Mouse (Mus musculus) liver, embryonic 11.5 days (tissue): Measurements from ENCODE around the gene Kat7. TPM values are rescaled to one million over a fixed set of nuclear protein-coding genes. Genes with fewer than 3 reads are reported as not detected.

Source experiments
- ATAC-seq: fragments of 200-750 bp; cut with Nextera tagmentation; replicated peaks from 2 replicates; pipeline ENCODE4 v1.8.0; 2017; ENCODE audit warnings: moderate number of reproducible peaks, mild to moderate bottlenecking, moderate TSS enrichment, moderate library complexity; ENCODE audit not compliant: low FRiP score
- DNase-seq: peaks from one replicate; pipeline ENCODE4 v3.0.0-alpha.2; 2017; ENCODE audit warnings: low spot score
- H3K27ac ChIP-seq: fragments of 300-500 bp; sonication (generic); 2 replicates; pipeline ENCODE4 v1.5.1; 2014; ENCODE audit warnings: mild to moderate bottlenecking, low read depth, low read length, control low read depth
- H3K27me3 ChIP-seq: fragments of 300-500 bp; sonication (generic); replicated peaks from 2 replicates; pipeline ENCODE4 v1.6.1; 2014; ENCODE audit warnings: low read length, mixed read lengths; ENCODE audit not compliant: control insufficient read depth, insufficient read depth
- H3K36me3 ChIP-seq: fragments of 300-500 bp; sonication (generic); 2 replicates; pipeline ENCODE4 v1.6.1; 2014; ENCODE audit warnings: mild to moderate bottlenecking, low read length, moderate library complexity, mixed read lengths; ENCODE audit not compliant: control insufficient read depth, insufficient read depth
- H3K4me1 ChIP-seq: fragments of 300-500 bp; sonication (generic); replicated peaks from 2 replicates; pipeline ENCODE4 v1.6.1; 2014; ENCODE audit warnings: low read length, mixed read lengths; ENCODE audit not compliant: control insufficient read depth, insufficient read depth
- H3K4me2 ChIP-seq: fragments of 300-500 bp; sonication (generic); 2 replicates; pipeline ENCODE4 v1.6.1; 2014; ENCODE audit warnings: mild to moderate bottlenecking, control low read depth, moderate library complexity
- H3K4me3 ChIP-seq: fragments of 300-500 bp; sonication (generic); 2 replicates; pipeline ENCODE4 v1.5.1; 2014; ENCODE audit warnings: low read depth, low read length, control low read depth
- H3K9ac ChIP-seq: fragments of 300-500 bp; sonication (generic); 2 replicates; pipeline ENCODE4 v1.6.1; 2014; ENCODE audit warnings: low read depth, low read length, control low read depth
- H3K9me3 ChIP-seq: fragments of 300-500 bp; sonication (generic); 2 replicates; pipeline ENCODE4 v1.6.1; 2016; ENCODE audit warnings: low read length, inconsistent platforms, mixed read lengths; ENCODE audit not compliant: control insufficient read depth
- WGBS: fragments of 180-500 bp; shearing (Covaris S2); extraction: QIAGEN DNeasy Blood & Tissue Kit; methylation state at CpG from one replicate; pipeline ENCODE4 v1.1.7; 2014; 5-methylcytosine and 5-hydroxymethylcytosine counted together
- polyA plus RNA-seq: library from polyadenylated mRNA; unstranded; fragments of >200 nt; fragmentation: Nextera tagmentation; extraction: Ambion mirVana; gene quantifications from 2 replicates; pipeline ENCODE4 v1.2.1, GENCODE M21; 2014

Gene Kat7
- polyA plus RNA-seq, 1 experiment from 2014 or later, result 65.4 TPM

- Histone ChIP-seq H3K4me2 (no peak within 1 kb of the TSS), H3K27me3 (no peaks in the 10 kb centered on the region), H3K4me3 (no peak within 1 kb of the TSS), H3K4me1 (peaks cover 6% of the 10 kb centered on the region; the same call in 1 of the 2 replicates), H3K27ac (no peak within 1 kb of the TSS), H3K9ac (no peak within 1 kb of the TSS), H3K36me3 (no peaks in the 10 kb centered on the region), H3K9me3 (no peaks in the 10 kb centered on the region)
- DNase-seq (no peak), ATAC-seq (no peak)
- 40% methylated on average over 5 of the region's 5 CpGs for WGBS
These were observed 48.8 kb downstream of the Kat7 start, which contains the start of gene Tac4 for GRCm38 (mm10) chr11:95261178-95261751. Tac4 (plus strand) TSS chr11:95261529.

DNA sequence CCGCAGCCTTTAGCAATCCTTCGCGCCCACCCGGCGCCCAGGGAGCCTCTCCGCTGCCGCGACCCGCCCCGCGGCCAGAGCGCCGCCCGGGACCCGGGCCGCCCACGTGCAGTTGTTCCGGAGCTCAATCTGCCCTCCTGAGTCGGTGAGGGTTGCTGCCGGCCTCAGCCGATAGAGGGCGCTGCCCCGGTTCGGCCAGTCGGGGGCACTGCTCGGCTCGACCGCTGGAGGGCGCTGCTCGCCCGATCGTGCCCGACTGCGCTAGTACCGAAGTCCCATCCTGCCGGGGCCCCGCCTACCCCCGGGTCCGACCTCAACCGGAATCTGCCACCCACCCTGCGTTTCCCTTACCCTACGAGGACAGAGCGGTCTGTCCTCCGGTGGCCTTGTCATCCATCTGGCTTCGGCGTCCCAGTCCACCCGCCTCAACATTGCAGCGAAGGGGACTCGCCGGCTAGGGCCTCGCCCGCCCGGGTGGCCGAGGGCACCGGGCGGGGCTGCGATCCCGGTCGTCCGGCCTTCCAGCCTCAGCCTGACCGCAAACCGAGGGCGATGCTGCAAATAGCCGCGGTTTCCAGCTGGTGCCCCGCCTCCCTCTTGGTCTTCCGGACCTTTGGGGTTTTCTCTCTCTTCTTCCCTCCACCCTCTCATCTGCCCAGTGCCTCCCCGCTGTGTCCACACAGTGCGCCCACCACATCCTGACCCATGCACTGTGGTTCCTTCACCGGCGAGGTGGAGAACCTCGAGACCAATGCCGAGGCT is 50.8 kb downstream of the Kat7 start:
- WGBS, result under 1% methylated on average over 71 of the region's 73 CpGs
- peak overlapping the region; percentile 98 for H3K4me2 ChIP-seq
- peak; percentile 76 for ATAC-seq
- H3K27ac ChIP-seq, result peak overlapping the region; percentile 67
- peak overlapping the region; percentile 85 for H3K9ac ChIP-seq
- peaks cover 6% of the 10 kb centered on the region; the same call in 1 of the 2 replicates for H3K4me1 ChIP-seq
- no peaks in the 10 kb centered on the region for H3K27me3 ChIP-seq
- peak; percentile 95 for DNase-seq
- no peaks in the 10 kb centered on the region for H3K9me3 ChIP-seq
- H3K36me3 ChIP-seq, result no peaks in the 10 kb centered on the region
- H3K4me3 ChIP-seq, result peak overlapping the region; percentile 64

GRCm38 (mm10) chr11:95258490-95258889 is 51.6 kb downstream of the Kat7 start:
- H3K36me3 ChIP-seq, result no peaks in the 10 kb centered on the region
- DNase-seq (peak; percentile 80), ATAC-seq (peak; percentile 73)
- peaks cover 6% of the 10 kb centered on the region; the same call in 1 of the 2 replicates for H3K4me1 ChIP-seq
- WGBS, result 1% methylated on average over 26 of the region's 26 CpGs
- no peaks in the 10 kb centered on the region for H3K27me3 ChIP-seq
- peak overlapping the region; percentile 98 for H3K4me2 ChIP-seq
- peak overlapping the region; percentile 57 for H3K27ac ChIP-seq
- no peaks in the 10 kb centered on the region for H3K9me3 ChIP-seq
- H3K9ac ChIP-seq, result peak overlapping the region; percentile 85
- peak overlapping the region; percentile 64 for H3K4me3 ChIP-seq

DNA sequence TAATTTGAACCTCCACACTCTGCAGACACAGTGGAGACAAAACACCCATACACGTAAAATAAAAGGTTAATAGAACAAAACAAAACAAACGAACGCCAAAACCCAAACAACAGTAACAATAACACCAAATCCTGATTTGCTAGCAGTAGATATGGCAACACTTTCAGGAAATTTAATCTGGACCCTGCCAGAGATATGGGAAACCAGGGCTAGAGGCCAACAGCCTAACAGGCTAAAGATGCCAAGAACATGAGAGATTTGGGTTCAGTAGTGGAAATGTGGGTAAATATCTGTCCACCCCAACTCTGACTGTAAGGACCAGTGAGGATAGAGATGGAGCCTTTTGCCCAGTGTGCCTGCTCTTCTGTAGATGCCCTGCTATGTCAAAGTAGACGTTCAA is 52.1 kb downstream of the Kat7 start:
- 41% methylated on average over 4 of the region's 4 CpGs for WGBS
- Histone ChIP-seq H3K27me3 (no peaks in the 10 kb centered on the region), H3K9ac (no peak overlapping the region), H3K9me3 (no peaks in the 10 kb centered on the region), H3K4me1 (peaks cover 6% of the 10 kb centered on the region; the same call in 1 of the 2 replicates), H3K4me3 (peak overlapping the region; percentile 64; the same call in 1 of the 2 replicates), H3K4me2 (peak overlapping the region; percentile 98), H3K27ac (no peak overlapping the region; the same call in 1 of the 2 replicates), H3K36me3 (no peaks in the 10 kb centered on the region)
- ATAC-seq (no peak), DNase-seq (no peak)

- no peak for DNase-seq
- Histone ChIP-seq H3K9ac (no peak overlapping the region), H3K4me3 (no peak overlapping the region), H3K27me3 (no peaks in the 10 kb centered on the region), H3K4me1 (peaks cover 2% of the 10 kb centered on the region; the same call in 1 of the 2 replicates), H3K4me2 (no peak overlapping the region), H3K27ac (no peak overlapping the region), H3K9me3 (no peaks in the 10 kb centered on the region), H3K36me3 (no peaks in the 10 kb centered on the region)
- 72% methylated on average over 6 of the region's 6 CpGs for WGBS
- no peak for ATAC-seq
These were observed 54.3 kb downstream of the Kat7 start for GRCm38 (mm10) chr11:95255747-95256146.

GRCm38 (mm10) chr11:95254165-95254564 is 55.9 kb downstream of the Kat7 start:
- WGBS, result 77% methylated on average over 8 of the region's 8 CpGs
- Histone ChIP-seq H3K27ac (no peak overlapping the region), H3K4me3 (no peak overlapping the region), H3K4me2 (no peak overlapping the region), H3K9ac (no peak overlapping the region), H3K4me1 (peaks cover 6% of the 10 kb centered on the region), H3K27me3 (0 out of 2 replicates have a peak, but pooled peaks cover 3% of the 10 kb centered on the region), H3K36me3 (no peaks in the 10 kb centered on the region), H3K9me3 (no peaks in the 10 kb centered on the region)
- DNase-seq (no peak), ATAC-seq (no peak)

DNA sequence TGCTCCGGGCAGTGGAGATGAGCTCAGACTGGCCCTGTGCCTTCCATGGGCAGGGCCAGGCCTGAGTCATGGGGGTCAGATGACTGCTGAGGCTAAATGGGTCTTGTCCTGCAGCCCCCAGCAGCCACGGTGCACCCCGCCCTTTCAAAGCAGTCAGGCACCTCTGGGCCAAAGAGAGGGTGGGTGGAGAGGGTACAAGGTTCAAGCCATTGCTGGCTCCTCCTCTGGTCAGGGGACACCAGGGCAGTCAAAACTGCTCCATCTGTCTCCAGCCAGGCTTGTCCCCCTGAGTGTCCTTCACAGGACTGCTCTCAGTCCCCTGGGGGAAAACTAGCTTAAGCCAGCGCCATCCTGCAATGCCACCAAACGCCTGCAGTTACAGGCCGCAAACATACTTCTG is 57.9 kb downstream of the Kat7 start:
- WGBS, result 84% methylated on average over 6 of the region's 6 CpGs
- Histone ChIP-seq H3K4me1 (peaks cover 6% of the 10 kb centered on the region; the same call in 1 of the 2 replicates), H3K9me3 (no peaks in the 10 kb centered on the region), H3K4me3 (no peak overlapping the region), H3K4me2 (no peak overlapping the region), H3K9ac (no peak overlapping the region), H3K36me3 (no peaks in the 10 kb centered on the region), H3K27me3 (0 out of 2 replicates have a peak, but pooled peaks cover 3% of the 10 kb centered on the region), H3K27ac (no peak overlapping the region)
- DNase-seq, result no peak
- peak; percentile 29; the same call in 1 of the 2 replicates for ATAC-seq

DNA sequence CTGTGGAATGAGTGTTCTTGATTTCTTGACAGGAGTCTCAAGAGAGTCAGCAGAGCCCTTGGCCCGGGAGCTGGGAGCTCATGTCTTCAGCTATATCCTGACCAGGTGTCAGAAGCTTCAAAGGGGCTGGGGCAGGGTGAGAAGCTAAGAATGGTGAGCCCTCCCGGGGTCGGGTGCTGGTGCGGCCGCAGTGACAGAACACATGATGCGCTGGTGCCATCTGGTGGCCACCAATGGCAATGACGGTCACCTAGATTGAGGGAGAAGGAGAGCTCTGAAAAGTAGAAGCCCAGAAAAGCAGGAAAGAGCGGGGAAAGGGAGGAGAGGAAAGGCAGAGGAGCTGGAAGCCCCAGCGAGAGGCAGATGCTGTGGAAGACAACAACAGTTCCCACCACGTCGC is 58.8 kb downstream of the Kat7 start:
- DNase-seq (peak; percentile 76), ATAC-seq (no peak)
- no peak overlapping the region for H3K9ac ChIP-seq
- H3K9me3 ChIP-seq, result no peaks in the 10 kb centered on the region
- 0 out of 2 replicates have a peak, but pooled peaks cover 3% of the 10 kb centered on the region for H3K27me3 ChIP-seq
- no peak overlapping the region for H3K4me3 ChIP-seq
- H3K4me1 ChIP-seq, result peaks cover 6% of the 10 kb centered on the region; the same call in 1 of the 2 replicates
- WGBS, result 4% methylated on average over 11 of the region's 11 CpGs
- no peak overlapping the region for H3K4me2 ChIP-seq
- H3K27ac ChIP-seq, result no peak overlapping the region
- no peaks in the 10 kb centered on the region for H3K36me3 ChIP-seq
